Mouse (Mus musculus): ENCODE measurements around the gene Nfia.

DNA sequence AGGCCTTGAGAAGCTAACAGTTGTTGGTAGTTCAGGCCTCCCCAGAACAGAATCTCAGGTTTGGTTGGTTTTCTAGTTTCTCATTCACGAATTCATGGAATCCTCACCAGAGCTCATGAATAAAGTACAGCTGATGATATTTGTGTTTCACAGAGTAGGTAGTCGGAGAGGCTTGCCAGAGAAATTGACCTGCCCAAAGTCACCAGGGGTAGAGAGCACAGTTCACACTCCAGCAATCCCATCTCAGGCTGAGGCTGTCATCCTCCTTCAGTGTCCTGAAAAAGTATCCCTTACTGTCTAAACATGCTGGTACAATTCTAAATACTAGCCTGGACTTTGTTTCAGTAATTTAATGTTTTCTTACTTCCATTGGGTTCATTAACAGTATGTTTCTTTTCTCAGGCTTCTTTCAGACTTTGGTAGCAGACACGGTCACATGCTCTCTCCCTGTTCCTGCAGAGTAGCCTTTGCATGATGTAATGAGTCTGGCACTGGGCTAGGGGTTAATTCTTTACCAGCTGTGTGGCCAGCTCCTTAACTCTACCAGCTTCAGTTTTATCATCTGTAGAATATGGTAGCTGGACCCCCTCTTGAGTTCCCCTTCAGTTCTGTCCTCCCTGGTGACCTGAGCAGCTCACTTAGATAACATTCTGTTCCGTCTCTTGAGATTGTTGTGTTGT lies 7.1 kb upstream of the Nfia start:
- TF ChIP-seq CTCF (IDR thresholded peaks at IDR 0.05; ENCODE audit: low read depth, low read length), result no peak
- no peak for TF ChIP-seq TAL1 (conservative IDR thresholded peaks at IDR 0.05; ENCODE audit: low read depth, low read length)

Data from G1E (cell line).